Mouse (Mus musculus) lung, adult 2 months (tissue): ENCODE data around the gene Tfdp1.

Experiments
- CTCF ChIP-seq: fragments of 200-500 bp; IDR thresholded peaks from 2 replicates; pipeline ENCODE4 v1.5.1; 2011; ENCODE audit warnings: mild to moderate bottlenecking, low read length, control low read depth; ENCODE audit not compliant: insufficient read depth
- POLR2A ChIP-seq: fragments of 200-500 bp; IDR thresholded peaks from 2 replicates; pipeline ENCODE4 v1.6.1; 2011; ENCODE audit warnings: low read depth, mild to moderate bottlenecking, control low read depth, low read length, borderline replicate concordance; ENCODE audit errors: extremely low read depth

GRCm38 (mm10) chr8:13351593-13351992 lies 13.0 kb downstream of the Tfdp1 start:
- TF ChIP-seq CTCF (no peak), POLR2A (no peak)
